ENCODE assay signal across 34 mouse cellular contexts in the genomic region with DNA sequence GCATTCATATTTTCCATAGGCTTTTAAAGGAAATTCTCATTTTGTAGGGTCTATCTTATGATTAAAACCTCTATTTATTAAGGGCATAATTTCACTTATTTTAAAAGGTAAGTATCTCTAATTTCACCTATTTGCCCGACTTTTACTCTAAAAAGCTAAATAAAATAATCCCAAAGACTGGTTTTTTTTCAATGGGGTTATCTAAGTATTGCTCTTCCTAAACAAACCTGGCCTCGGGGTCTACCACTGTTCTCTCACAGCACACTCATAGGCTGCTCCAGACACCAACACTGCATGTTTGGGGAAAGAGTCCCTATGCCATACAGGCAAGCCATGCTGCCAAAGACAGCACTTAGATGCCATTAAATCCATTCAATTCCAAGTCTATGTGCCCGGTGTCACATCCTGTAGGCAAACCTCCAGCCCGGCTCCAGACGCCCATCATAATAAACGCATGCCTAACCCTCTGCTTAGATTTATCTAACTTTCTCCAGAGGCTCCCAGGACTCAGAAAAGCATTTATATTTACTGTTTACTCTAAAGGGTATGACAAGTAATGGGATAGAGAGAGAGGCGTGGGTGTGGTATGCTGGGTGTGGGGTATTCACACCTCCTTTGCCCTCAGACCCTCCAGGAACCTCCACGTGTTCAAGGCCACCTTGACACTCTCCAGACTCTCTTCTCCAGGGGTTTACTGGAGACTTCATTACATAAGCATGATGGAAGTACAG.
"Had no signal": no experiment of that assay in that cellular context is flagged by ENCODE, and none has a peak within 500 bp of the region (broad histone marks: within the 10 kb centered on the region; RNA-seq: fewer than 3 reads in every experiment).

No protein-coding gene starts in this region.

- H3K27me3 ChIP-seq: intestine, embryonic 15.5 days; kidney, embryonic 15.5 days had no signal

- ATAC-seq: hindbrain, embryonic 16.5 days; hindbrain, postnatal 0 days; inflammation-experienced regulatory T-cells, adult 6 months; intestine, embryonic 15.5 days; intestine, embryonic 16.5 days; intestine, postnatal 0 days had no signal

- DNase-seq: heart, postnatal 10 days; heart, postnatal 14 days; heart, postnatal 36 days; heart, postnatal 4 days; kidney, adult 11 months; kidney, adult 18-20 months; kidney, adult 2 months; kidney, adult 8-10 months; kidney, adult 9 months; kidney, postnatal 10 days; kidney, postnatal 14 days; kidney, postnatal 36 days; kidney, postnatal 4 days; layer of hippocampus, adult 9-11 months; layer of hippocampus, postnatal 36 days had no signal

- H3K4me1 ChIP-seq: intestine, embryonic 15.5 days had no signal

- H3K27ac ChIP-seq: heart, embryonic 10.5 days; heart, embryonic 13.5 days; heart, embryonic 15.5 days; hindbrain, embryonic 10.5 days; hindbrain, embryonic 12.5 days; hindbrain, embryonic 13.5 days; hindbrain, embryonic 14.5 days; hindbrain, embryonic 15.5 days; hindbrain, postnatal 0 days; intestine, embryonic 15.5 days; kidney, embryonic 15.5 days; kidney, postnatal 0 days; layer of hippocampus, adult 2 months had no signal

- H3K9me3 ChIP-seq: heart, embryonic 10.5 days; heart, embryonic 15.5 days; hindbrain, embryonic 12.5 days; hindbrain, embryonic 13.5 days; hindbrain, embryonic 15.5 days; intestine, embryonic 15.5 days; kidney, embryonic 15.5 days had no signal

- H3K4me3 ChIP-seq: heart, embryonic 10.5 days; heart, embryonic 12.5 days; heart, embryonic 13.5 days; heart, embryonic 15.5 days; hindbrain, embryonic 10.5 days; hindbrain, embryonic 12.5 days; hindbrain, embryonic 13.5 days; hindbrain, embryonic 15.5 days; intestine, embryonic 15.5 days; kidney, embryonic 15.5 days; layer of hippocampus, adult 2 months had no signal

- H3K4me2 ChIP-seq: heart, embryonic 11.5 days; heart, embryonic 12.5 days; heart, embryonic 13.5 days; heart, embryonic 15.5 days; hindbrain, embryonic 12.5 days; hindbrain, embryonic 13.5 days; hindbrain, embryonic 14.5 days; hindbrain, embryonic 15.5 days; intestine, embryonic 15.5 days; kidney, embryonic 15.5 days had no signal

- H3K36me3 ChIP-seq: heart, embryonic 10.5 days; heart, embryonic 12.5 days; heart, embryonic 13.5 days; heart, embryonic 15.5 days; hindbrain, embryonic 10.5 days; hindbrain, embryonic 12.5 days; hindbrain, embryonic 13.5 days; hindbrain, embryonic 15.5 days; intestine, embryonic 15.5 days; kidney, embryonic 15.5 days had no signal

- H3K9ac ChIP-seq: heart, embryonic 12.5 days; heart, embryonic 13.5 days; heart, embryonic 15.5 days; hindbrain, embryonic 12.5 days; hindbrain, embryonic 13.5 days; hindbrain, embryonic 14.5 days; hindbrain, embryonic 15.5 days; intestine, embryonic 15.5 days; kidney, embryonic 15.5 days had no signal
